Mouse (Mus musculus) CD4-positive, CD25-positive, alpha-beta regulatory T cell, adult 2 months (primary cell): Measurements from ENCODE around the gene Sepsecs.

Source experiments
- DNase-seq: peaks from one replicate; pipeline ENCODE4 v3.0.0-alpha.2; 2012; ENCODE audit warnings: low read depth, low spot score

Sepsecs gene

DNA sequence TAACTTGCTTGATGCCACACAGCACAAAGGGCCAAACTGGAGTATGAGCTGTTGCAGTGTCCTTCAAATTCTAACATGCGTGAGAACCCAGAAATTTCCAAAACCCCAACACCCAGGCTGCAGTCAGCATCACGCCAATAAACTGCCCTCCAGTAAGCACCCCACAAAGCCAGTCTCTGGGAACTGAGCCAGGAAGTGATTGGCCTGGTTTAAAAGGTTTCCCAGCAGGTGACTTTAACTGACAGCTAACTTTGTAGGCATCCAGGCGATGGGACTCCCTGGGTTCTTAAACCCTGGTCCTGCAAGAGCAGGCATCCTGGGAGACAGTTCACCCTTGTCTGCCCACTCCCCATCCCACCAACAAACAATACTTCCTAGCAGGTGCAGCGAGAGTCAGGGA is 59.2 kb downstream of the Sepsecs start:
- DNase-seq: no peak

DNA sequence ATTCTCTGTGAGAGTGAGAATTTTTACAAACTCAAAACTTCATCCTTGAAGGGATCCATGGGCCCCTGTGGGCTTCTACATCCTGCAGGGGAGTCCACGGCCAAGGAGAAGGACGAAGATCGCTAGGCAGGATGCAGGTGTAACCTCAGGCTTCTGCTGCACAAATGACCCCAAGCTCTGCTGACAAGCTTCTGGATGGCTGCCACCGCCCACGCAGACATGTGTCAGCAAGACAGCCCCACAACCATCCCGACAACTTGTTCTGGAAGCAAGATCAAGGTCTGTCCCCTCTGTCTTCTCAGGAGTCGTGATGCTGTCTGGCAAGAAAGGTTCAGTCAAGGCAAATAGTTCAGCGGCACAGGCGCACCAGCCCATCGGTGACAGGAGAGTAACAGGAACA is 59.8 kb downstream of the Sepsecs start:
- DNase-seq: peak; percentile 26

DNA sequence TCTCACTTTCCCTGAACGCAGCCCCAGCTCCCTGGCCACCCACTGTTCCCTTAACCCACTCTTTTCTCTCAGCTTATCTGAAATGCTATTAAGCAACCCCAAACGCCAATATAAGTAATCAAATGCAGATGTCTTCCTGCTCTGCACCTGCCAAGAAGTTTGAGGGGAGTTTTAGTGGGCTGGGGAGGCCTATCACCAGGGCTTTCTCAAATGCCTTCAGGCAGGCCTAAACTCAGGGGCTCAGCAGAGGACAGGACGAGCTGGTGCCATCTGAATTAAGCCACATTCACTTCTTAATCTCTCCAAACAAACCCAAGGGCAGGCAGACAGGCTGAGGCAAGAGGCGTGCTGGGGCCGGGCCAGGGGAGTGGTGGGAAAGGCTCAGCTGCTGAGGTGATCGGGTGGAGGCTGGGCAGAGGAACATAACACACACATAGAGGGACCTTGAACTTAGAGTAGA is 64.9 kb downstream of the Sepsecs start:
- no peak for DNase-seq

DNA sequence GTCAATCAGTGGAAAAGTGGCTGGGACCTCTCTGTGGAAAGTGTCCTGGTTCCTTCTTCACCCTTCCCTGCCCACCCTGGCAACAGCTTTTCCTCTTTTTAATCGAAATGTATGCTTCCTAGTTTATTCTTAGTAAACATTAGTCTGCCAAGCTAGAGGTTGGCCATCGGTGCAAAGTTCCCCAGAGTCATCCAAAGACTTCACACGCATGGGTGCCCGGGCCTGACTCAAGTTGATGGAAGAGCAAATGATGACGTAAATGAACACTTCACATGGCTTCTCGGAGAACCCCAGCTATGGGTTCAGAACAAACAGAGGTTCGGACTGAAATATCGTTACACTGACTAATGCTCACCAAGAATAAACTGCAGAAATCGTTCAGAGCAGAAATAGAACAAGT is 78.9 kb downstream of the Sepsecs start:
- no peak for DNase-seq
